Mouse (Mus musculus) kidney, postnatal 0 days (tissue): ENCODE measurements around the gene Pan2. TPM values are rescaled to one million over a fixed set of nuclear protein-coding genes. Genes with fewer than 3 reads are reported as not detected.

Source experiments
- ATAC-seq: fragments of 200-750 bp; cut with Nextera tagmentation; replicated peaks from 2 replicates; pipeline ENCODE4 v1.8.0; 2017; ENCODE audit warnings: low read depth, moderate number of reproducible peaks, moderate TSS enrichment, moderate library complexity; ENCODE audit not compliant: low FRiP score
- DNase-seq: peaks from one replicate; pipeline ENCODE4 v3.0.0-alpha.2; 2016; ENCODE audit warnings: low spot score
- H3K27ac ChIP-seq: fragments of 300-500 bp; sonication (generic); 2 replicates; pipeline ENCODE4 v1.5.1; 2014; ENCODE audit warnings: mild to moderate bottlenecking
- H3K27me3 ChIP-seq: fragments of 300-500 bp; sonication (generic); 2 replicates; pipeline ENCODE4 v1.6.1; 2014; ENCODE audit warnings: low read length, mixed read lengths; ENCODE audit not compliant: insufficient read depth
- H3K36me3 ChIP-seq: fragments of 300-500 bp; sonication (generic); 2 replicates; pipeline ENCODE4 v1.6.1; 2014; ENCODE audit warnings: low read length, mixed read lengths; ENCODE audit not compliant: insufficient read depth
- H3K4me1 ChIP-seq: fragments of 300-500 bp; sonication (generic); replicated peaks from 2 replicates; pipeline ENCODE4 v1.6.1; 2014; ENCODE audit warnings: antibody characterized with exemption, low read length, mixed read lengths; ENCODE audit not compliant: insufficient read depth
- H3K4me2 ChIP-seq: fragments of 300-500 bp; sonication (generic); 2 replicates; pipeline ENCODE4 v1.6.1; 2014; ENCODE audit warnings: mild to moderate bottlenecking, low read length, moderate library complexity, mixed read lengths
- H3K4me3 ChIP-seq: fragments of 300-500 bp; sonication (generic); replicated peaks from 2 replicates; pipeline ENCODE4 v1.5.1; 2014; ENCODE audit warnings: low read depth, low read length
- H3K9ac ChIP-seq: fragments of 300-500 bp; sonication (generic); 2 replicates; pipeline ENCODE4 v1.6.1; 2014; ENCODE audit warnings: low read depth, low read length
- H3K9me3 ChIP-seq: fragments of 300-500 bp; sonication (generic); replicated peaks from 2 replicates; pipeline ENCODE4 v1.6.1; 2016; ENCODE audit warnings: low read length, inconsistent platforms, mixed read lengths
- CTCF ChIP-seq: IDR thresholded peaks from 2 replicates; pipeline ENCODE4 v1.5.1; 2016; ENCODE audit warnings: antibody characterized with exemption, low read depth, mild to moderate bottlenecking, moderate library complexity
- WGBS: fragments of 180-500 bp; shearing (Covaris S2); extraction: QIAGEN DNeasy Blood & Tissue Kit; methylation state at CpG from one replicate; pipeline ENCODE4 v1.1.7; 2014; 5-methylcytosine and 5-hydroxymethylcytosine counted together
- polyA plus RNA-seq: library from polyadenylated mRNA; unstranded; fragments of >200 nt; fragmentation: Nextera tagmentation; extraction: Ambion mirVana; gene quantifications from 2 replicates; pipeline ENCODE4 v1.2.1, GENCODE M21; 2015

Gene Pan2
- polyA plus RNA-seq, 1 experiment from 2014 or later, result 26.5 TPM

GRCm38 (mm10) chr10:128262300-128262699, 40.8 kb upstream of the Pan2 start:
- TF ChIP-seq CTCF, result no peak
- H3K9ac ChIP-seq, result no peak overlapping the region
- WGBS, result 79% methylated on average over 22 of the region's 22 CpGs
- DNase-seq (no peak), ATAC-seq (no peak; the same call in 1 of the 2 replicates)
- H3K4me2 ChIP-seq, result no peak overlapping the region
- no peaks in the 10 kb centered on the region for H3K27me3 ChIP-seq
- H3K4me3 ChIP-seq, result no peak overlapping the region
- no peaks in the 10 kb centered on the region for H3K9me3 ChIP-seq
- no peaks in the 10 kb centered on the region for H3K36me3 ChIP-seq
- no peak overlapping the region for H3K27ac ChIP-seq
- H3K4me1 ChIP-seq, result no peaks in the 10 kb centered on the region

- Histone ChIP-seq H3K9me3 (no peaks in the 10 kb centered on the region), H3K4me1 (no peaks in the 10 kb centered on the region), H3K36me3 (no peaks in the 10 kb centered on the region), H3K27me3 (no peaks in the 10 kb centered on the region), H3K27ac (no peak overlapping the region), H3K4me3 (no peak overlapping the region), H3K4me2 (no peak overlapping the region), H3K9ac (no peak overlapping the region)
- WGBS, result 73% methylated on average over 6 of the region's 6 CpGs
- ATAC-seq (no peak), DNase-seq (no peak)
- TF ChIP-seq CTCF, result no peak
Measured at GRCm38 (mm10) chr10:128263393-128264310, 39.5 kb upstream of the Pan2 start.

GRCm38 (mm10) chr10:128268371-128268770, 34.8 kb upstream of the Pan2 start, which contains the start of gene Apof:
TSS of gene Apof (plus strand) at chr10:128268671.
- Histone ChIP-seq H3K27ac (no peak within 1 kb of the TSS), H3K36me3 (no peaks in the 10 kb centered on the region), H3K4me3 (no peak within 1 kb of the TSS), H3K4me1 (no peaks in the 10 kb centered on the region; the same call in 1 of the 2 replicates), H3K9ac (no peak within 1 kb of the TSS), H3K9me3 (no peaks in the 10 kb centered on the region), H3K27me3 (no peaks in the 10 kb centered on the region), H3K4me2 (no peak within 1 kb of the TSS)
- DNase-seq, result no peak
- WGBS, result 85% methylated on average over 6 of the region's 6 CpGs
- ATAC-seq, result no peak
- TF ChIP-seq CTCF, result no peak

- Histone ChIP-seq H3K9ac (peak overlapping the region; percentile 51; the same call in 1 of the 2 replicates), H3K4me2 (peak overlapping the region; percentile 70; the same call in 1 of the 2 replicates), H3K27me3 (no peaks in the 10 kb centered on the region), H3K9me3 (no peaks in the 10 kb centered on the region), H3K4me3 (0 out of 2 replicates have a peak overlapping the region, but pooled peaks have one; percentile 88), H3K4me1 (no peaks in the 10 kb centered on the region; the same call in 1 of the 2 replicates), H3K36me3 (no peaks in the 10 kb centered on the region), H3K27ac (no peak overlapping the region)
- 91% methylated on average over 16 of the region's 16 CpGs for WGBS
- DNase-seq, result no peak
- no peak for ATAC-seq
- no peak for TF ChIP-seq CTCF
Measured at GRCm38 (mm10) chr10:128269206-128269910, 33.8 kb upstream of the Pan2 start.

- Histone ChIP-seq H3K4me1 (no peaks in the 10 kb centered on the region; the same call in 1 of the 2 replicates), H3K27ac (peak within 1 kb of the TSS; percentile 91), H3K36me3 (no peaks in the 10 kb centered on the region), H3K4me3 (peak within 1 kb of the TSS; percentile 88), H3K9ac (peak within 1 kb of the TSS; percentile 84), H3K9me3 (no peaks in the 10 kb centered on the region), H3K4me2 (peak within 1 kb of the TSS; percentile 70), H3K27me3 (no peaks in the 10 kb centered on the region)
- no peak for TF ChIP-seq CTCF
- ATAC-seq (peak; percentile 98), DNase-seq (peak; percentile 99)
- WGBS, result under 1% methylated on average over 43 of the region's 43 CpGs
Measured at GRCm38 (mm10) chr10:128270287-128270841, 32.8 kb upstream of the Pan2 start, which contains the start of gene Stat2. TSS of gene Stat2 (plus strand) at chr10:128270559.

- 46% methylated on average over 7 of the region's 7 CpGs for WGBS
- TF ChIP-seq CTCF, result no peak; the same call in 1 of the 2 replicates
- DNase-seq, result no peak
- no peaks in the 10 kb centered on the region for H3K9me3 ChIP-seq
- H3K4me2 ChIP-seq, result peak overlapping the region; percentile 70
- peak overlapping the region; percentile 91 for H3K27ac ChIP-seq
- peak overlapping the region; percentile 84 for H3K9ac ChIP-seq
- no peaks in the 10 kb centered on the region for H3K36me3 ChIP-seq
- ATAC-seq, result no peak
- H3K4me1 ChIP-seq, result no peaks in the 10 kb centered on the region; the same call in 1 of the 2 replicates
- H3K4me3 ChIP-seq, result peak overlapping the region; percentile 88
- H3K27me3 ChIP-seq, result no peaks in the 10 kb centered on the region
Measured at GRCm38 (mm10) chr10:128270866-128271265, 32.3 kb upstream of the Pan2 start.
